Mouse (Mus musculus) testis, adult 2 months (tissue): ENCODE results near the gene Herc6. TPM values are rescaled to one million over a fixed set of nuclear protein-coding genes. Genes with fewer than 3 reads are reported as not detected.

ENCODE experiments used
- H3K27ac ChIP-seq: fragments of 200-500 bp; 2 replicates; pipeline ENCODE4 v1.5.1; 2012; ENCODE audit warnings: low read depth, low read length; ENCODE audit not compliant: control insufficient read depth, insufficient read depth
- H3K27me3 ChIP-seq: fragments of 200-500 bp; 2 replicates; pipeline ENCODE4 v1.6.1; 2012; ENCODE audit warnings: mild to moderate bottlenecking, low read length, moderate library complexity; ENCODE audit not compliant: control insufficient read depth, insufficient read depth
- H3K36me3 ChIP-seq: fragments of 200-500 bp; 2 replicates; pipeline ENCODE4 v1.6.1; 2012; ENCODE audit warnings: mild to moderate bottlenecking, low read length; ENCODE audit not compliant: control insufficient read depth, insufficient read depth
- H3K4me1 ChIP-seq: fragments of 200-500 bp; 2 replicates; pipeline ENCODE4 v1.6.1; 2012; ENCODE audit warnings: low read length; ENCODE audit not compliant: control insufficient read depth, insufficient read depth
- H3K4me3 ChIP-seq: fragments of 200-500 bp; 2 replicates; pipeline ENCODE4 v1.5.1; 2012; ENCODE audit warnings: low read depth, mild to moderate bottlenecking, low read length, moderate library complexity, mixed read lengths; ENCODE audit not compliant: control insufficient read depth
- CTCF ChIP-seq: fragments of 200-500 bp; IDR thresholded peaks from 2 replicates; pipeline ENCODE4 v1.5.1; 2012; ENCODE audit warnings: low read depth, mild to moderate bottlenecking, inconsistent platforms, low read length, moderate library complexity; ENCODE audit not compliant: control insufficient read depth, insufficient read depth, insufficient replicate concordance
- POLR2A ChIP-seq: fragments of 200-500 bp; IDR thresholded peaks from 2 replicates; pipeline ENCODE4 v1.6.1; 2012; ENCODE audit warnings: low read depth, mild to moderate bottlenecking, inconsistent platforms, low read length, moderate library complexity; ENCODE audit not compliant: control insufficient read depth
- polyA plus RNA-seq: library from polyadenylated mRNA; depleted of rRNA; stranded (reverse); fragments of >200 nt; gene quantifications from 2 replicates; pipeline ENCODE4 v1.2.3, GENCODE M21; 2012

Gene Herc6
- polyA plus RNA-seq, 1 experiment: 4.2 TPM

- H3K4me3 ChIP-seq: no peak overlapping the region
- TF ChIP-seq POLR2A: no peak
- TF ChIP-seq CTCF: no peak
- no peaks in the 10 kb centered on the region for H3K36me3 ChIP-seq
- no peaks in the 10 kb centered on the region for H3K27me3 ChIP-seq
- no peaks in the 10 kb centered on the region; the same call in 1 of the 2 replicates for H3K4me1 ChIP-seq
- H3K27ac ChIP-seq: no peak overlapping the region
Observed at GRCm38 (mm10) chr6:57581595-57581994, 795 bp downstream of the Herc6 start.

- H3K27me3 ChIP-seq: no peaks in the 10 kb centered on the region
- no peak overlapping the region for H3K4me3 ChIP-seq
- TF ChIP-seq POLR2A (no peak), CTCF (no peak)
- no peak overlapping the region for H3K27ac ChIP-seq
- H3K36me3 ChIP-seq: no peaks in the 10 kb centered on the region
- H3K4me1 ChIP-seq: no peaks in the 10 kb centered on the region; the same call in 1 of the 2 replicates
Observed at GRCm38 (mm10) chr6:57582356-57582755, 1.6 kb downstream of the Herc6 start.

- H3K4me3 ChIP-seq: no peak overlapping the region
- no peaks in the 10 kb centered on the region for H3K36me3 ChIP-seq
- TF ChIP-seq CTCF (no peak), POLR2A (no peak)
- no peak overlapping the region for H3K27ac ChIP-seq
- H3K4me1 ChIP-seq: no peaks in the 10 kb centered on the region
- no peaks in the 10 kb centered on the region for H3K27me3 ChIP-seq
Observed at GRCm38 (mm10) chr6:57605546-57606307, 24.9 kb downstream of the Herc6 start.

GRCm38 (mm10) chr6:57607999-57608398 lies 27.2 kb downstream of the Herc6 start:
- no peak overlapping the region for H3K27ac ChIP-seq
- no peaks in the 10 kb centered on the region for H3K36me3 ChIP-seq
- no peaks in the 10 kb centered on the region for H3K4me1 ChIP-seq
- TF ChIP-seq CTCF: no peak
- TF ChIP-seq POLR2A: no peak
- H3K27me3 ChIP-seq: no peaks in the 10 kb centered on the region
- no peak overlapping the region for H3K4me3 ChIP-seq

GRCm38 (mm10) chr6:57609631-57610030 lies 28.8 kb downstream of the Herc6 start:
- Histone ChIP-seq H3K4me1 (no peaks in the 10 kb centered on the region), H3K27ac (no peak overlapping the region), H3K4me3 (no peak overlapping the region), H3K36me3 (no peaks in the 10 kb centered on the region), H3K27me3 (no peaks in the 10 kb centered on the region)
- no peak for TF ChIP-seq CTCF

- no peak for TF ChIP-seq POLR2A
- no peak for TF ChIP-seq CTCF
- Histone ChIP-seq H3K27ac (no peak overlapping the region), H3K27me3 (no peaks in the 10 kb centered on the region), H3K4me3 (no peak overlapping the region), H3K4me1 (no peaks in the 10 kb centered on the region), H3K36me3 (no peaks in the 10 kb centered on the region)
Observed at GRCm38 (mm10) chr6:57615788-57616187, 35.0 kb downstream of the Herc6 start.

GRCm38 (mm10) chr6:57639531-57639930 lies 58.7 kb downstream of the Herc6 start:
- no peak for TF ChIP-seq POLR2A
- TF ChIP-seq CTCF: no peak
- Histone ChIP-seq H3K36me3 (no peaks in the 10 kb centered on the region), H3K4me1 (no peaks in the 10 kb centered on the region), H3K4me3 (no peak overlapping the region), H3K27ac (no peak overlapping the region), H3K27me3 (no peaks in the 10 kb centered on the region)

- Histone ChIP-seq H3K27me3 (no peaks in the 10 kb centered on the region), H3K4me3 (no peak overlapping the region)
- no peak for TF ChIP-seq CTCF
- no peak for TF ChIP-seq POLR2A
Observed at GRCm38 (mm10) chr6:57641789-57642188, 61.0 kb downstream of the Herc6 start.

More at GRCm38 (mm10) chr6:57641789-57642188, 61.0 kb downstream of the Herc6 start:
- H3K27ac ChIP-seq: no peak overlapping the region
- no peaks in the 10 kb centered on the region for H3K4me1 ChIP-seq
- no peaks in the 10 kb centered on the region for H3K36me3 ChIP-seq
